Mouse (Mus musculus) forebrain, embryonic 16.5 days (tissue): ENCODE measurements around the gene Ppil6. TPM values are rescaled to one million over a fixed set of nuclear protein-coding genes. Genes with fewer than 3 reads are reported as not detected.
"Not testable (repeated sequence)": the region's sequence is repeated elsewhere in the genome, so short reads cannot be mapped to it uniquely, and the experiment has no call there.

ENCODE experiments used
- ATAC-seq: fragments of 200-750 bp; cut with Nextera tagmentation; 2 replicates; pipeline ENCODE4 v1.8.0; 2017; ENCODE audit warnings: mild to moderate bottlenecking, moderate library complexity
- H3K27ac ChIP-seq: fragments of 300-500 bp; sonication (generic); 2 replicates; pipeline ENCODE4 v1.5.1; 2014; ENCODE audit warnings: low read length, control low read depth
- H3K27me3 ChIP-seq: fragments of 300-500 bp; sonication (generic); replicated peaks from 2 replicates; pipeline ENCODE4 v1.6.1; 2014; ENCODE audit warnings: low read length; ENCODE audit not compliant: control insufficient read depth, insufficient read depth
- H3K36me3 ChIP-seq: fragments of 300-500 bp; sonication (generic); 2 replicates; pipeline ENCODE4 v1.6.1; 2014; ENCODE audit not compliant: control insufficient read depth, insufficient read depth
- H3K4me1 ChIP-seq: fragments of 300-500 bp; sonication (generic); replicated peaks from 2 replicates; pipeline ENCODE4 v1.6.1; 2014; ENCODE audit warnings: low read length; ENCODE audit not compliant: control insufficient read depth, insufficient read depth
- H3K4me2 ChIP-seq: fragments of 300-500 bp; sonication (generic); 2 replicates; pipeline ENCODE4 v1.6.1; 2014; ENCODE audit warnings: mild to moderate bottlenecking, low read length, control low read depth
- H3K4me3 ChIP-seq: fragments of 300-500 bp; sonication (generic); replicated peaks from 2 replicates; pipeline ENCODE4 v1.5.1; 2014; ENCODE audit warnings: mild to moderate bottlenecking, low read length, control low read depth
- H3K9ac ChIP-seq: fragments of 300-500 bp; sonication (generic); replicated peaks from 2 replicates; pipeline ENCODE4 v1.6.1; 2014; ENCODE audit warnings: low read depth, low read length, control low read depth
- H3K9me3 ChIP-seq: fragments of 300-500 bp; sonication (generic); 2 replicates; pipeline ENCODE4 v1.6.1; 2016; ENCODE audit warnings: low read length; ENCODE audit not compliant: control insufficient read depth
- WGBS: fragments of 180-500 bp; shearing (Covaris S2); extraction: QIAGEN DNeasy Blood & Tissue Kit; methylation state at CpG from one replicate; pipeline ENCODE4 v1.1.7; 2014; 5-methylcytosine and 5-hydroxymethylcytosine counted together
- polyA plus RNA-seq: library from polyadenylated mRNA; unstranded; fragments of >200 nt; fragmentation: Nextera tagmentation; extraction: Ambion mirVana; gene quantifications from 2 replicates; pipeline ENCODE4 v1.2.1, GENCODE M21; 2015

Ppil6 gene
- polyA plus RNA-seq, 1 experiment from 2014 or later, result 2.1 TPM

DNA sequence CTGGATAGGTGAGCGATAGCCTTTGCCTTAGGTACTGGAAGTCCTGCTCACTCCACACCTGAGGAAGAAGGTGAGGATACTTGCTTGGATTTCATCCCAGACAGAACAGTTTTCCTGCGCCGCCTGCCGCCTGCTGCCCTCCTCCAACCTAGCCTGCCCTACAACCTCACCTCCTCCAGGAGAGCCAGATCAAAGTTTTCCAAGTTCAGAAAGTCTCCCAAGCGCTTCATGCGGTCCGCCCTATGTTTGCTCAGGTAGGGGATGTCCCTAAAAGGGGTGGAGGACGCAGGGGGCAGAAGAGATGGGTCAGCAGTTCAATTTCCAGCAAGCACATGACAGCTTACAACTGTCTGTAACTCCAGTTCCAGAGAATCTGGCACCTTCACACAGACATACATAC is 945 bp upstream of the Ppil6 start:
- Histone ChIP-seq H3K27me3 (no peaks in the 10 kb centered on the region), H3K4me3 (peak overlapping the region; percentile 80), H3K36me3 (peaks cover 16% of the 10 kb centered on the region), H3K4me1 (peaks cover 18% of the 10 kb centered on the region), H3K4me2 (peak overlapping the region; percentile 100), H3K27ac (no peak overlapping the region), H3K9me3 (no peaks in the 10 kb centered on the region), H3K9ac (peak overlapping the region; percentile 64)
- WGBS, result 29% methylated on average over 8 of the region's 8 CpGs
- no peak for ATAC-seq

GRCm38 (mm10) chr10:41490518-41490873 is 257 bp downstream of the Ppil6 start:
- peak overlapping the region; percentile 100 for H3K4me2 ChIP-seq
- no peaks in the 10 kb centered on the region for H3K9me3 ChIP-seq
- peaks cover 12% of the 10 kb centered on the region for H3K36me3 ChIP-seq
- H3K27me3 ChIP-seq, result no peaks in the 10 kb centered on the region
- no peak; the same call in 1 of the 2 replicates for ATAC-seq
- under 1% methylated on average over 29 of the region's 29 CpGs for WGBS
- peaks cover 18% of the 10 kb centered on the region for H3K4me1 ChIP-seq
- H3K9ac ChIP-seq, result peak overlapping the region; percentile 64
- no peak overlapping the region; the same call in 1 of the 2 replicates for H3K27ac ChIP-seq
- peak overlapping the region; percentile 80 for H3K4me3 ChIP-seq

DNA sequence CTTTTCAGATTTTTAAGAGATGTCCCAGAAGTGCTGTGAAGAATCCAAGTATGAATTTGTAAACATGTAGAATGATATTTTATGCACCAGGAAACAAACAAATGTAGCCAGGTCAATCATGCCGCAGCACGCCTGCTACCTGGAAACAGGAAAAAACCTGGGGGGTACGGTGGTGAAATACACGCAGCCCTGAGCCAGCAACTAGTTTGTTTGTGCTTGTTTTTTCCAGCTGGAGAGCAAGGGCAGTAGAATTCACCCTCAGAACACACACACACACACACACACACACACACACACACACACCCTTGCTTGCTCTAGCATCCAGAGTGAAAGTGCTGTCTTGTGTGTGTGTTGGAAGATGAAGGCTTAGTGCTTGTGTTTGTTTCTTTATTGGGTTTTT is 872 bp downstream of the Ppil6 start:
- no peaks in the 10 kb centered on the region for H3K27me3 ChIP-seq

GRCm38 (mm10) chr10:41500941-41501340 is 10.7 kb downstream of the Ppil6 start:
- 46% methylated on average over 4 of the region's 4 CpGs for WGBS
- H3K4me1 ChIP-seq, result no peaks in the 10 kb centered on the region
- H3K4me2 ChIP-seq, result no peak overlapping the region
- H3K4me3 ChIP-seq, result no peak overlapping the region
- H3K36me3 ChIP-seq, result no peaks in the 10 kb centered on the region
- no peak overlapping the region for H3K9ac ChIP-seq
- no peaks in the 10 kb centered on the region for H3K27me3 ChIP-seq
- no peak overlapping the region for H3K27ac ChIP-seq
- ATAC-seq, result no peak
- H3K9me3 ChIP-seq, result no peaks in the 10 kb centered on the region

More for the DNA sequence above, 872 bp downstream of the Ppil6 start:
- Histone ChIP-seq H3K27ac (no peak overlapping the region), H3K4me2 (no peak overlapping the region), H3K9ac (no peak overlapping the region), H3K4me3 (no peak overlapping the region), H3K36me3 (peaks cover 7% of the 10 kb centered on the region), H3K9me3 (no peaks in the 10 kb centered on the region), H3K4me1 (peaks cover 18% of the 10 kb centered on the region)
- WGBS, result 53% methylated on average over 4 of the region's 4 CpGs
- no peak for ATAC-seq

DNA sequence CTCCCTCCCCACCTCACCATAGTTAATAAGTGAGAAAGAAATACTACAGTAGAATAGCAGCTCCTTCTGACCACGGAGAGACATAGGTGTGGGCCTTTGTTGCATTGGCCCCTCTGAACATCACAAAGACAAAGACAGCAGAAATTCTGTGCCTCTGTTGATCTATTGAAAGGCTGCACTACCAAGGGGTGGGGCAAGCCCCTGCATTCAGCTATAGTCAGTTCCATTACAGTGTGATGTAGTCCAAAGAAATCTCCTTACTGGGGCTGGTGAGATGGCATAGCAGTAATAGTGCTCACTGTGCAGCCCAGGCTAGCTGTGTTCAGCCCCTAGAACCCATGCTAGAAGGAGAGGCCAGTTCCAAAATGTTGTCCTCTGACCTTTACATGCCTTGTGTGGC is 14.8 kb downstream of the Ppil6 start:
- no peaks in the 10 kb centered on the region for H3K36me3 ChIP-seq
- no peaks in the 10 kb centered on the region for H3K27me3 ChIP-seq
- no peaks in the 10 kb centered on the region for H3K9me3 ChIP-seq
- no peak overlapping the region for H3K27ac ChIP-seq
- peak; percentile 23; the same call in 1 of the 2 replicates for ATAC-seq
- no peak overlapping the region for H3K4me3 ChIP-seq
- no peaks in the 10 kb centered on the region for H3K4me1 ChIP-seq
- WGBS, result 64% methylated on average over 1 of the region's 1 CpGs
- no peak overlapping the region for H3K4me2 ChIP-seq
- no peak overlapping the region for H3K9ac ChIP-seq

DNA sequence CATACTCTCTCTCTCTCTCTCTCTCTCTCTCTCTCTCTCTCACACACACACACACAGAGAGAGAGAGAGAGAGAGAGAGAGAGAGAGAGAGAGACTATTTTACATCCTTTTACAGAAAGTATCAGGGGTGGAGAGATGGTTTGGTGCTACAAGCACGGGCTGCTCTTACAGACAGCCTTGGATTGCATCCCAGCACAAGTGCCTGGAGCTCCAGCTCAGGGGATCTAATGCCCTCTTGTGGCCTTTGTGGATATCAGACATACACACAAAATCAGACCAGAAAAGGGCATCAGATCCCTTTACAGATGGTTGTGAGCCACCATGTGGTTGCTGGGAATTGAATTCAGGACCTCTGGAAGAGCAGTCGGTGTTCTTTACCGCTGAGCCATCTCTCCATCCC is 15.2 kb downstream of the Ppil6 start:
- H3K27ac ChIP-seq, H3K9ac ChIP-seq, H3K36me3 ChIP-seq, H3K4me2 ChIP-seq, H3K4me1 ChIP-seq, H3K27me3 ChIP-seq, H3K4me3 ChIP-seq, H3K9me3 ChIP-seq: not testable (repeated sequence)
- 2% methylated on average over 3 of the region's 3 CpGs for WGBS
- ATAC-seq, result peak; percentile 83

GRCm38 (mm10) chr10:41509160-41509559 is 18.9 kb downstream of the Ppil6 start:
- no peak for ATAC-seq

GRCm38 (mm10) chr10:41514301-41514700 is 24.1 kb downstream of the Ppil6 start:
- Histone ChIP-seq H3K9ac (no peak overlapping the region), H3K4me1 (no peaks in the 10 kb centered on the region), H3K36me3 (no peaks in the 10 kb centered on the region), H3K27ac (no peak overlapping the region), H3K9me3 (no peaks in the 10 kb centered on the region), H3K4me3 (no peak overlapping the region), H3K4me2 (no peak overlapping the region), H3K27me3 (no peaks in the 10 kb centered on the region)
- ATAC-seq, result no peak
- WGBS, result 74% methylated on average over 4 of the region's 4 CpGs

More at GRCm38 (mm10) chr10:41509160-41509559, 18.9 kb downstream of the Ppil6 start:
- Histone ChIP-seq H3K4me2 (no peak overlapping the region), H3K9ac (no peak overlapping the region), H3K4me1 (no peaks in the 10 kb centered on the region), H3K27ac (no peak overlapping the region), H3K27me3 (no peaks in the 10 kb centered on the region), H3K9me3 (no peaks in the 10 kb centered on the region), H3K36me3 (no peaks in the 10 kb centered on the region), H3K4me3 (no peak overlapping the region)
- WGBS, result 38% methylated on average over 2 of the region's 2 CpGs

DNA sequence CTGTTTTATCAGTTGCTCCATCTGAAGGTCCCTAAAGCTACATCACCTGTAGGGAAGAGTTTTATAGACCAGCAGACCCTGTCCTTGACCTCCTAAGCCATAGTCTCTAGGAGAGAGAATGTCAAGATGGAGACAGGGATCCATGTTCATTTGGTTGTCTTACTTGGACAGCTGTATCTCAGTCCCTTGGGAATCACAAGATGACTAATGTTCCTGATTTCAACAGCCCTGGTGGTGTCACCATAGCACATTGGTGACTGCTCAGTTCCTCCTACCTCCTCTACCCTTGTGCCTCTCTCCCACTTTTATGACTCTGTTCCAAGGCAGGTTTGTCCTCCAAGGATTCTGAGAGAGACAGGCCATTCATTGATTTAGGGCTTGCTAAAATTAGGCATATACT is 24.7 kb downstream of the Ppil6 start:
- H3K27me3 ChIP-seq, result no peaks in the 10 kb centered on the region
- no peak for ATAC-seq
- no peak overlapping the region for H3K4me3 ChIP-seq
- H3K27ac ChIP-seq, result no peak overlapping the region
- no peak overlapping the region for H3K4me2 ChIP-seq
- no peaks in the 10 kb centered on the region for H3K36me3 ChIP-seq
- no peak overlapping the region for H3K9ac ChIP-seq
- H3K9me3 ChIP-seq, result no peaks in the 10 kb centered on the region
- no peaks in the 10 kb centered on the region for H3K4me1 ChIP-seq

DNA sequence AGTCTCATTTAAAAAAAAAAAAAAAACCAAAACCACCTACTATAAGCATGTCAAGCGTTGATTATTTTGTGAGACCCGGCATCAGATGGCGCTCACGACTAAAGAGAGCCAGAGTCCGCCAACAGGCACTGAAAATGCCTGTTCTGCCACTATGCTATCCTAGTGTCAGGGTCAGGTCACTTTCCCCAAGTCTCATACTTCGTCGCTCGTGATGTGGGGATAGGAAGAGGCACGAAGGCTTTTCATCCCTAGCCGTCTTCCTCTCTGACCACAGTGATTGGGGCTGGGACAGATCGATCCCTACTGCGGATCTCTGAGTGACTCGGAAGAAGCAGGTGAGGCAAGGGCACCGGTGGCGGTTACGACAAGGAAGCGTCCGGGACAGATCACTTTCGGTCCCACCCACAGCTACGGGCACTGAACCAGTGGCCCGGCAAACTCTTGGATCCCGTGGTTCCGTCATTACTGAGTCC is 28.3 kb downstream of the Ppil6 start:
- peak overlapping the region; percentile 93 for H3K9ac ChIP-seq
- peak; percentile 52 for ATAC-seq
- no peaks in the 10 kb centered on the region for H3K36me3 ChIP-seq
- WGBS, result 0% methylated on average over 23 of the region's 23 CpGs
- no peaks in the 10 kb centered on the region for H3K27me3 ChIP-seq
- H3K4me3 ChIP-seq, result peak overlapping the region; percentile 94
- peaks cover 18% of the 10 kb centered on the region for H3K4me1 ChIP-seq
- H3K4me2 ChIP-seq, result peak overlapping the region; percentile 94
- H3K9me3 ChIP-seq, result no peaks in the 10 kb centered on the region
- H3K27ac ChIP-seq, result peak overlapping the region; percentile 97
